Mouse (Mus musculus) T-helper 1 cell (primary cell): ENCODE data around the gene Maco1.

ENCODE experiments used
- in situ Hi-C: fragments of 300-600 bp; cut with MboI, MseI; formaldehyde crosslinking; loops from one replicate; pipeline ENCODE4 v1.15.1; 2025; ENCODE audit warnings: high pct_unique_total_duplicates

The Maco1 gene

DNA sequence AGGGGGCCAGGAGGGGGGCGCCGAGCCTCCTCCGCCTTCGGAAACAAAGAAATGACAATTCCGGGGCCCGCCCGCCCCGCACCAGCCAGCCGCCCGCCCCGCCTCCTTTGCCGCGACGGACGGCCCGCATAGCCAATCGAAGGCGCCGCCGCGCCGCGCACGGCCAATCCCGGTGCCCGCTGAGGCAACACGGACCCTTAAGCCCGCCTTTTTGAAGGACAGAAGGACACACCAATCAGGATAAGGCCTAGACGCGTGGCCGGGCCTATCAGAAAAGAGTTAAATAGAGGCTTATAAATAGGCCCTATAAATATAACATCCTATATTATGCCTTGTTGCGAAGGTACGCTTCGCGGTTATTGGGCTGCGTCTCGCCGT is at the start of gene Maco1:
Gene Maco1, minus strand, starts transcription at position 87 of the 378 bp plus-strand sequence.
- in situ Hi-C loops, result no loop called here

DNA sequence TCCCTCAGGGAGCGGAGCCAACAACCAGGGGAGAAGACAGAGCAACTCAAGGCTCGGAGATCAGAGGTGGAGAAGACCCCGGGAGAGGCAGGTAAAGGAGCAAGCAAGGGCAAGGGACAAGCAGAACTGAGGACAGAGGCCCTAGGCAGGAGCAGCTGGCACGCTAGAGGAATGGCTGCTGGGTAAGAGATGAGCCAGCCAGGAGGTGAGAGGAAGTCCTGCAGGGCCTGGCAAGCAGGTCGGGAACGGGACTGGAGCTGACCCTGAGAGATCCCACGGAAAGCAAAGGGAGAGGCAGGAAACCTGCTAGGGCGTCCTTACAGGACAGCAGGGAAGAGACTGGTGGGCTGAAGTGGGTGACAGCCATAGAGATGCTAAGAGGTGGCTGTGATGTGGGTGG is 48.0 kb upstream of the Maco1 start:
- in situ Hi-C loops, result no loop called here

DNA sequence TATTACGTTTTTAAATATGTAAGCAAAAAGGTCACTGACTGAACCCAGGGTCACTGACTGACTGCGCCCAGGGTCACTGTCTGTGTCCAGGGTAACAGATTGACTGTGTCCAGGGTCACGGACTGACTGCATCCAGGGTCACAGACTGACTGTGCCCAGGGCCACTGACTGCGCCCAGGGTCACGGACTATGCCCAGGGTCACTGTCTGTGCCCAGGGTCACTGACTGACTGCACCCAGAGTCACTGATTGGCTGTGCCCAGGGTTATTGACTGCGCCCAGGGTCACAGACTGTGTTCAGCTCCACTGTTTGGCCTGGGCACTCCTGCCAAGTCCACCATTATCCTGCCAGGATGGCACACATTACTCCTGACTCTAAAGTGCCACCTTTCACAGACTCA is 44.1 kb upstream of the Maco1 start:
- in situ Hi-C loops, result loop anchor here (10.0 kb wide), 1 partner anchor 252 kb away; no protein-coding TSS in a partner anchor

DNA sequence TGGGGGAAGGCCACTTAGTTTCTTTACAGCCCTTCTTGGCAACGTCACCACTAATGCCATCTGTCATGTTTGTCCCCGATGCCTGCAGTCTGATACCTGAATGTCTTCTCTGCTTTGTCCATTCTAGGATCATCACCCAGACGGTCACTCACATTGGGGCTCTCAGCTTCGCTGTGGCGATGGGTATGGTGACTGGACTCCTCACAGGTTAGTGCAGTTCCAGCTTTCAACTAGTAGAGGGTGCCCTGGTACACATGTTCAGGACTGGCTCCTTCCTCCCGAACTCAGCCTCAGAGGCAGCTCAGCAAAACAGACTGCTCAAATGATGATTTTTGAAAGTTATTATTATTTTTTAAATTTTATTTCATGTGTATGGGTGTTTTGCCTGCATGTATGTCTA is 39.0 kb upstream of the Maco1 start:
- in situ Hi-C loops, result loop anchor here (10.0 kb wide), 1 partner anchor 247 kb away; no protein-coding TSS in a partner anchor

DNA sequence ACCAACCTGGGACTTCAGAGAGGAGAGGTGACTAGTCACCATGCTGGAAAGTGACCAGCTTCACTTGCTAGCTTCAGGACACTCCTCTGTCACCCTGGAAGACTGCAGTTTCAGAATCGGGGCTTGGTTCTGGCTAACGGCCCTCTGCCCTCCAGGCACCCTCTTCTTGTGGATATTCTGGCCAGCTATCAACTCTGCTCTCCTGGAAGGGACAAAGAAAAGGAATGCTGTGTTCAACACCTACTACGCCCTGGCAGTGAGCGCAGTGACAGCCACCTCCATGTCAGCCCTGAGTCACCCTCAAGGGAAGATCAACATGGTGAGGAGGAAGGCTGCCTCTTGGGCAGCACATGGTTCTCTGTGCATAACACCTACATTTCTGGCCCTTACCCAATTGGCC is 31.2 kb upstream of the Maco1 start:
- in situ Hi-C loops, result no loop called here

DNA sequence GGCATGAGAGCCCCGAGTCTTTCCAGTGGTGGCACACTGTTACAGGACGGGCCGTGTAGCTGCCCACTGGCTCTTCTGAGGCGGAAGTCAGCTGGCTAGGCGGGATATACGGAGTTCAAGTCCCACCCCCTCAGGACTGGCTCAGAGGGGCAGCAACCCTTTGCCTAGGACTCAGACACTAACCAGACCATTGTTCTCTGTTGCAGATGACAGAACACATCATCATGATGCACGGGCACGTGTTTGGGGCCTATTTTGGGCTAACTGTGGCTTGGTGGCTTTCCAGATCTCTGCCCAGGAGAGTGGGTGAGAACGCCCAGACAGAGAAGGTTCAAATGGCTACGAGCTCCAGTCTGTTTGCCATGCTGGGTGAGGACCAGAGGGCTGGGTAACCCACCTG is 30.7 kb upstream of the Maco1 start:
- in situ Hi-C loops, result no loop called here

DNA sequence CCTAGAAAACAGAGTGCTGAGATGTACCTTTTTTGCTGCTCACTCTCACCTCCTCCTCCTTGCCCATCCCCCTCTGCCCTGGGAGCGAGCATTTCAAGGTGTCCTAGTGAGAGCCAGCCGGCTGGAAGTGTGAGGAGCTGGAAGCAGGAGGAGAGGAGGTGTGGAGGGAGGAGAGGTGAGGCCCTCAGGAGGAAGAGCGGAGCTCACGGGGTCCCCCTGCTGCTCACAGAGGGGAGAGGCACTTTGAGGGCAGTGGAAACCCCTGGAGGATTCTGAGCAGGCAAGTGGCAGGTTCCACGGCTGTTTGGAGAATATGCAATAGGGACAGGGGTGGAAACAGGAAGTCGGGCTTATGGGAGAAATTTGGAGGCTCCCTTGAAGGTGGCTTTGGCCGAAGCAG is 30.1 kb upstream of the Maco1 start:
- in situ Hi-C loops, result no loop called here

DNA sequence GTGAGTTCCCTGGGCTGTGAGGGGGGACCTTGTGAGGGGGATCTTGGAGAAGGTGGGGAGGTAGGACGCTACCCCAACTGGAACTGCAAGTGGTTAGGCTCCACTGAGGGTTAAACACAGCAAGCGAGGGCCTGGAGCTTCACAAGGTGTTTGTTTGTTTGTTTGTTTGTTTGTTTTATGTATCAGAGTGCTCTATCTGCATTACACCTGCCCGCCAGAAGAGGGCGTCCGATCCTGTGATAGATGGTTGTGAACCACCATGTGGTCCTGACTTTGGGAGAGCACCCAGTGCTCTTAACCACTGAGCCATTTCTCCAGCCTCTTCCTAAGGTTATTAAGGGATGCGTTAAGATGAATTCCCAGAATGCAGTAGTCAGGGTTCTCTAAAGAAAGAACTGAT is 26.9 kb upstream of the Maco1 start:
- in situ Hi-C loops, result no loop called here

DNA sequence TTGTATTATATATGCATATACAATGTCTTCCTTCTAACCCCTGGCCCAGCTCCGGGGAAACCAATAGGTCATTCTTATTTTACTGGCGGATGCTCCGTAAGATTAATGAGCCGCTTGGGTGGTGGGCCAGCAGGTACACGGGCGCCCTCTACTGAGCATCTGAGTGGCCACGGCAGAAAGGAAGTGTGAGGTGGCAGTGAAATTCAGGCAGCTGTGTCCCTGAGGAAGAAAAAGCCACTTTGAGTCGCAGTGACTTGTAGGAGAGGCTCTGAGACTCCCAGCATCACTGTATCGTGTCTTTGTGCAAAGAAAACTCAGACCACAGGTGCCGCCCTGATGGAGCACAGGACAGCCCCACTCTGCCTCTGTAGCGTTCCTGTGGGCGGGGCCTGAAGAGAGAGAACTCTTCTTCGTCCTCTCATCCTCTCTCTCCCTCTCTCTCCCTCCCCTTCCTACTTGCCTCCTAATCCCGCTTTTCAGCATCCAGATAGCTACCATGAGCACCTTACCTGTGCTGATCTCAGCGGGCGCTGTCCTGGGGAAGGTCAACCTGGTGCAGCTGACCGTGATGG is 26.4 kb upstream of the Maco1 start:
- in situ Hi-C loops, result no loop called here

DNA sequence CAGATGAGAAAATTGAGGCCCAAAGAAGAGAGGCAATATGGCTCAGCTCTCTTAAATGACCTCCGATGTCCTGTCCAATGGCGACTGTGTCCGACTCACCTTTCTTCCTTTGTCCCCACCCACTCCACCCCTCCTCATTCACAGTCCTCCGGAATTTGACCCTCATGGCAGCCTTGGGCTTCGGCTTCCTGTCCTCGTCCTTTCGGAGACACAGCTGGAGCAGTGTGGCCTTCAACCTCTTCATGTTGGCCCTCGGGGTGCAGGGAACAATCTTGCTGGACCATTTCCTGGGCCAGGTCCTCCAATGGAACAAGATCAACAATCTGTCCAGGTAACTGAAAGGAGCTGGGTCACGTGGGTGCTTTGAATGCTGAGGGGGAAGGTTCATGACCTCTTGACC is 23.0 kb upstream of the Maco1 start:
- in situ Hi-C loops, result no loop called here

DNA sequence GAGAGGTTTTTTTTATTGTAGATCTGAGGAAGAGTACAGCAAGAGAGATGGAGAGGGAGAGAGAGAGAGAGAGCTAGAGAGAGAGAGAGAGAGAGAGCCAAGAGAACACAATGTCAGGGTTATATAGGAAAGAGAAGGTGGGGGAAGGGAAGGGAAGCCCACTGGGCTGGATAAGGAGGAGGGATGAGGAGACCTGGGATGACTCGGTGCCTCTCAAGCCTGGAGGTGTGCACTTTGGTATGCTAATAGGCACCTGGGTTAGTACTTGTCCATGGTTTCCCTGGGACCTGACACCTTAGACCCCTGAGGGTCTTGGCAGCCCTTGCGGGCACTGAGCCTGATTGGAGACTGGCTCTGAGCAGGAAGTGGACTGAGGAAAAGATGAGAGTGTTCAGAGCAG is 18.8 kb upstream of the Maco1 start:
- in situ Hi-C loops, result no loop called here

DNA sequence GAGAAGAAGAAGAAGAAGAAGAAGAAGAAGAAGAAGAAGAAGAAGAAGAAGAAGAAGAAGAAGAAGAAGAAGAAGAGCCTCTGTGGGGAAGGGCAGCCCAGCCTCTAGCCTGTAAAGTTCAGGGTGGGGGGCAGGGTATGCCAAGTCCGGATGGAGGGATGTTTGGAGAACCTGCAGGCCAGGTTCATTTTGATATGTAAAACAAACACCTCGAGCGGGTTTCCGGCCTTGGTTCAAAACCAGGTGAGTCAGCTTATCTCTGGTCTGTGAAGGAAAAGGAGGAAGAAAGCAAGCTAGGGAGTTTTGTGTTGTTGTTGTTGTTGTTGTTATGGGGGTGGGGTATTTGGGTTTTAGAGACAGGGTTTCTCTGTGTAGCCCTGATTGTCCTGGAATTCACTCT is 18.3 kb upstream of the Maco1 start:
- in situ Hi-C loops, result no loop called here

DNA sequence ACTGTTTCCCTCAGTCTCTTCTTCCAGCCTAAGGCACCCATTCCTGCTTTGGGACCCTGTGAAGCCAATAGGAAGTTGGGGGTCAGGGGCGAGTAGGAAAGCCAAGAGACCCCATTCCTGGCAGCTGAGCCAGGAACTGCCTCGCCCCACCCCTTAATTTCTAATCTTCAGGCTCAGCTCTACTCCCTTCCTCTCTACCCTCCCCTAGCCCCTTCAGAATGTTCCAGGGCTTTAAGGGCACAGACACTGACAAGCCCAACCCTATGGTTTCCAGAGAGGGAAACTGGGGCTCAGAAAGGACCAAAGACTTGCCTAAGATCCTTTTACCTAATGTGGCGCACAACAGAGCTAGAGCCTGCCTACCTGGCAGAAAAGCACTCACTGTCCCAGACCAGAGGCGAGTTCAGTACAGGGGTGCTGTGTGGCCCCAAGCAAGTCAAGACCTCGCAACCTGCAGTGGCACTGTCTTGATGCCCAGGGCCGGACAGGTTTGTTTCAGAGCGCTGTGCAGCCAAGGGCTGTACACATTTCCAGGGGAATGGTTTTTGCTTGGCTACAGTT is 16.8 kb upstream of the Maco1 start:
- in situ Hi-C loops, result no loop called here

DNA sequence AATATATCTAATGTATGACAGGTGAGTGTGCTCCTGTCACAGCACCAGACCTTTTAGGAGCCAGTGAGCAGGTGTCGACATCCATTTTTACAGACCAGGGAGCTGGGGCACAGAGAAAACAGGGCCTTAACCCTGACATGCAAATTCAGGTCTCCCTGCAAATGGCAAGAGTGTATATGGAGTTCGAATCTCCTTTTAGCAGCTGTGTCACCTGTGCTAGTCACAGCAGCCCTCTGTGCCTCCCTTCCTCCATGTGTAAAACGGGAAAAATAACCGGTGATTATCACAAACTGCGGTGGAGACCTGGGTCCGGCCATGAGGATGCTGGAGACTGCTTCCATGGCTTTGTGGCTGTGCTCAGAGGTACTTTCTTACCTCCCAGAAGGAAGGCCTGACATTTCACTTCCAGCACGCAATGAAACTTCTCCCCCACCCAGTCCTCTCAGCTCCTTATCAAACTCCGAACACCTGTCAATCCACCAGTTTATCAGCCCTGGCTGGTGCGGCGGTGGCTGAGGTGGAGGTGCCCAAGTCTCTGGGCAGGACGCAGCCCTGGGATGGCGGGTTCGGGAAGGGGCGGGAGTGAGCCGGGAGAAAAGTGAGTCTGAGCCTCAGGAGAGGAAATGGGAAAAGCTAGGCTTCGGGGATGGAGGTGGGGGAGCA is 16.1 kb upstream of the Maco1 start:
- in situ Hi-C loops, result no loop called here

DNA sequence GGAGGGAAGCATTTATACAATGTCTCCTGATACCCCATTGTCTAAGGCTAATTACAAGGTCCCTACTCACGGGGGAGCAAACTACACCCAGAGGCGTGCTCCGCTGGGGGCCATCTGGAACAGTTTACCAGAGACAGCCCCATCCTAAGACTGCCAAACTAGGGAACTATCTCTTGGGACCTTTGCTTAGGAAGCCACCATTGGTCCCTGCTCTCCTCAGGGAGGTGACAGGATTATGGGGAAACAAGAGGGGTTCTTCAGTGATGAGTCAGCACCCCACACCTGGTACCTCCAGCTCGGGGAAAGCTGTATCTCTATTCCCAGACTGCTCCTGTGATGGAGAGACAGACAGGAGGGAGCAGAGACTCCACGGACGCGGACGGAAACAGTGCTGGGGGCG is 15.3 kb upstream of the Maco1 start:
- in situ Hi-C loops, result no loop called here

DNA sequence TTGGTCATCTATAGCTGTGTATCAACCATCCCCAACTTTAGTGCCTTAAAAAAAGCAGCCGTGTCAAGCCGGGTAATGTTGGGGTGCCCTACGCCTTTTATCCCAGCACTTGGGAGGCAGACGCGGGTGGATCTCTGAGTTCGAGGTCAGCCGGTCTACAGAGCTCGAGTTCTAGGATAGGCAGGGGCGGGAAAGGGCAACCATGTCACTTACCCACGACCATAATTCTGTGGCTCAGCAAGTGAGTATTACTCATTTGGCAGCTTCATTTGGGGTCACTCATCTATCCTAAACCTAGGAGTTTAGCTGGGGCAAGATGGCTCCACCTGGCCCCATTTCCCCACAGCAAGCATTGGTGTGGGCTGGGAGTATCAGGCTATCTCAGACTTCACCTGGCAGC is 14.9 kb upstream of the Maco1 start:
- in situ Hi-C loops, result no loop called here

DNA sequence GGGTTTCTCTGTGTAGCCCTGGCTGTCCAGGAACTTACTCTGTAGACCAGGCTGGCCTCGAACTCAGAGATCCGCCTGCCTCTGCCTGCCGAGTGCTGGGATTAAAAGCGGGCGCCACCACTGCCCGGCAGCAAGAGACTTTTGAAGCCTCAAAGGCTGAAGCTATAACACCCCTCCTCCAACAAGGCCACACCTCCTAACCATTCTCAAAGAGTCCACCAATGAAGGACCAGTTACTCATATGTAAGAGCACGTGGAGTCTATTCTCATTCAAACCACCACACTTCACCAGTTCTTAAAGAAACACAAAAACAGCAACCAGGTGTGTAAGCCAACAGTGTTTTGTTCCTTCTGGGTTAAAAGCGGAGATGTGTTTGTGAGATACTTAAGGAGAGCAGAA is 14.5 kb upstream of the Maco1 start:
- in situ Hi-C loops, result no loop called here

DNA sequence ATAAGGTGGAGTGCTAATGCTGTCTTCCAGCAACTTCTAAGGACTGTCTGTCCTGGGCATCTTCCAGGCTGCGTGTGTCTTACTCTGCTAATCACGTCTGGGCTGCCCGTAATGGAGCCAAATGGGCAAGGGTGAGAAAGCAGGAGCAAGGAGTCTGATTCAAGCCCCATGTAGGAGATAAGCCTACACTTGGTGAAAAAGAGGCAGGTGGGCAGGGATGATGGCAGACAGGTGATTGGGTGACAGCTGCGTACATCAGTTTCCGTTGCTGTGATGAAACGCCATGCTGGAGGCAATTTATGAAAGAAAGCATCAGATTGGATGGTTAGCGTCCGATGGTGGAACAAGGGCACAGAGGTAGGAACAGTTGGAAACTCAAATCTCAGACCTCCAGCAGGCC is 14.1 kb upstream of the Maco1 start:
- in situ Hi-C loops, result no loop called here

DNA sequence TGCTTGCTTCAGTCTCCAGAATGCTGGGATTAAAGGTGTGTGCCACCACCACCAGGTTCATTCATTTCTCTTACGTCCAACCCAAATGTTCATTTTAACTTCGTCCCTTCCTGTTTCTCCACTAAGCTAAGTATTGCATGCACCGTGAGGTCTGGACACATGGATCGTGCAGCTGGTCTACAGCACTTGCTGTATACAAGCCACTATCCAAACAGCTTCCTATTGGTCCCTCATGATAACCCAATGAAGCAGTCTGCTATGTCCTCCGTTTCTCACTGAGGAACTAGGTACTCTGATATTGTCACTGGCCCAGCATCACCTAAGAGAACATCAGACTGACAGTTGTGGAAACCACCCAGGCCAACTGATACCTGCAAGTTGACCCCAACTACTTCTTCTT is 12.6 kb upstream of the Maco1 start:
- in situ Hi-C loops, result no loop called here

DNA sequence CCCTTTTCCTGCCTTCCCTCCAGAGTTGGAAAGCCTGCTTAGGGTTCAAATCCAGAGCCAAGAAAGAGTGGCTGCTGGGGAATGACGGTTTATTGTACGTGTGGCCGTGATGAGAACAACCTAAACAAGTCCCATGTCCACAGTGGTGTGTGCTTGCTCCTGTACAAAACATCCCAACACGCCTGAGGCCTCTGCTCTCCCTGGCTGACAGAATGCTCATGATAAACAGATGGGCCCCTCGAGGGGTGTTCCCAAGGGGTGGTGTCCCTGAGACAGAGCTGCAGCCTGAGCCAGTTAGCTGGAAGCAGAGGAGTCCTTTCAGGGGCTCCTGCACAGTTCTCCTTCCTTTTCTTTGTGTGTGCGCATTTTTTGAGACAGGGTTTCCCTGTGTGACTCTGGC is 12.2 kb upstream of the Maco1 start:
- in situ Hi-C loops, result no loop called here

DNA sequence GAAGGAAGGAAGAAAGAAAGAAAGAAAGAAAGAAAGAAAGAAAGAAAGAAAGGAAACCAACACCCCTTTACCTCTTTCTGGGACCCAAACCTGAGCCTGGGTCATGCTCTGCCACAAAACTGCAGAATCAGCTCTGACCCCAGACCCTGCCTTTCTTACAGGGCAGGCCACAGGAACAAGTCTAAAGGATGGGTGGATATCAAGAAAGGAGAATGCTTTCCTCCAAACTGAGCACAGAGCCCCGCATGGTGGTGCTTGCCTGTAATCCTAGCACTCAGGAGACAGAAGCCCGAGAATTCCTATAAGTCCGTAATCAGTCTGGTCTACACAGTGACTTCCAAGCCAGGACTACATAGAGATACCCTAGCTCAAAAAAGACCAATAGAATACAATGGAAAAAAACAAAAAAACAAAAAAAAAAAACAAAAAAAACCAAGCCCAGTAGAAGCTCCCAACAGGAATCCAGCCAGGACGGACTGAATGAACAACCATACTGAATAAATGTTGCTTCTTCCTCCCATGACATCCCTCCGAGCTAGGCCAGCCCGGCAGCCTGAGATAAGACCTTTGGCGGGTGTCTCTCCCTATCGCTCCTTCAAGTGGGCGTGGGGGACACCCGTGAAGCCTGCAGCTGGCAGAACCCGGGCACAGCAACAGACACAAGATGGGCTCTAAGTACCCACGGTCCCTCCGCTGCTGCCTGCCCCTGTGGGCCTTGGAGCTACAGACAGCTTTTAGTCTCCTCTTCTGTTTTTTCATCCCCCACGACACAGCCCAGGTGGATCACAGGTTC is 11.0 kb upstream of the Maco1 start, which contains the start of gene Rhd:
Gene Rhd, plus strand, starts transcription at position 600 of the 793 bp plus-strand sequence.
- in situ Hi-C loops, result no loop called here

DNA sequence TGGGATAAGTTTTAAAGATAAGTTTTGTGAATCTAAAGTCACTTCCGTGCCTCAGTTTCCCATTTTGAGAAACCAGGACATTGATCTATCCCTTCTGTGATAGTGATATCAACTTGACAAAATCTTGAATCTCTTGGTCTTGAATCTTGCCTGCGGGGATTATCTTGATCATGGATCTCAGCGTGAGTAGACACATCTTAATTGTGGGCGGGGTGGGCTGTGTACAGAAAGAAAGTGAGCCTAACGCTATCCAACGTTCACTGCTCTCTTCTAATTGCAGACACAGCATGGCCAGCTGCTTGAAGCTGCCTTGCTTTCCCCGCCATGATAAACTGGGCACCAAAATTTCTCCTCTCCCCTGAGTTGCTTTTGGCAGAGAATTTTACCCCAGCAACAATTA is 9.9 kb upstream of the Maco1 start:
- in situ Hi-C loops, result no loop called here

DNA sequence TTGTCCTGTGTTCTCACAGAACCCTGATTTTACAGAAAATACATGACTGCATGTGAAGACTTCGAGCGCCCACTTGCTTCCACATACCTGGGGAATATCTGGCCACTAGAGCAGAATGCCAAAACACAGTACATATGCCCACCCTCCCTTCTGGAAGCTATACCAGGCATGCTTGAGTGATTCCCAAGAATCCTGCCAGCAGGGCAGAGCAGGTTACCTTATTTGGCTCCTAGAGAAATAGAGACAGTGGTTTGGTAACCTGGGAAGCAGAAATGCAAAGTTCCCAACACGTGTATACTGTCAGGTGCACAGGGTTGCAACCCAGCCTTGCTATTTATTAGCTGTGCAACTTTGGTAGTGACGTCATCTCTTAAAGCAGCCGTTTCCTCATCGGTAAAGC is 8.7 kb upstream of the Maco1 start:
- in situ Hi-C loops, result no loop called here
